Mouse (Mus musculus): Measurements from ENCODE around the gene Cntnap2. TPM values are rescaled to one million over a fixed set of nuclear protein-coding genes. Genes with fewer than 3 reads are reported as not detected.

The Cntnap2 gene
- polyA plus RNA-seq, 1 experiment, result 0.13 TPM

GRCm38 (mm10) chr6:45974471-45975154 is 915.5 kb downstream of the Cntnap2 start:
- no peak for TF ChIP-seq GATA1 (IDR thresholded peaks at IDR 0.05; ENCODE audit: low read length)

GRCm38 (mm10) chr6:45979171-45979570 is 920.0 kb downstream of the Cntnap2 start:
- no peak for TF ChIP-seq GATA1 (IDR thresholded peaks at IDR 0.05; ENCODE audit: low read length)

- no peak for TF ChIP-seq GATA1 (IDR thresholded peaks at IDR 0.05; ENCODE audit: low read length)
These were observed 928.9 kb downstream of the Cntnap2 start for GRCm38 (mm10) chr6:45988051-45988450.

GRCm38 (mm10) chr6:45991086-45991485 is 931.9 kb downstream of the Cntnap2 start:
- TF ChIP-seq GATA1 (IDR thresholded peaks at IDR 0.05; ENCODE audit: low read length), result no peak

GRCm38 (mm10) chr6:46022515-46023143 is 963.5 kb downstream of the Cntnap2 start:
- no peak for TF ChIP-seq GATA1 (IDR thresholded peaks at IDR 0.05; ENCODE audit: low read length)

GRCm38 (mm10) chr6:46031821-46032594 is 972.9 kb downstream of the Cntnap2 start:
- TF ChIP-seq GATA1 (IDR thresholded peaks at IDR 0.05; ENCODE audit: low read length), result no peak

- TF ChIP-seq GATA1 (IDR thresholded peaks at IDR 0.05; ENCODE audit: low read length), result no peak
These were observed 974.0 kb downstream of the Cntnap2 start for GRCm38 (mm10) chr6:46033108-46033507.

- TF ChIP-seq GATA1 (IDR thresholded peaks at IDR 0.05; ENCODE audit: low read length), result no peak
These were observed 981.5 kb downstream of the Cntnap2 start for GRCm38 (mm10) chr6:46040671-46041070.

- no peak for TF ChIP-seq GATA1 (IDR thresholded peaks at IDR 0.05; ENCODE audit: low read length)
These were observed 1021.1 kb downstream of the Cntnap2 start for GRCm38 (mm10) chr6:46080236-46080635.

GRCm38 (mm10) chr6:46081432-46081831 is 1022.3 kb downstream of the Cntnap2 start:
- TF ChIP-seq GATA1 (IDR thresholded peaks at IDR 0.05; ENCODE audit: low read length), result no peak

GRCm38 (mm10) chr6:46143189-46143841 is 1084.2 kb downstream of the Cntnap2 start:
- no peak for TF ChIP-seq GATA1 (IDR thresholded peaks at IDR 0.05; ENCODE audit: low read length)

GRCm38 (mm10) chr6:46166837-46167236 is 1107.7 kb downstream of the Cntnap2 start:
- TF ChIP-seq GATA1 (IDR thresholded peaks at IDR 0.05; ENCODE audit: low read length), result no peak

GRCm38 (mm10) chr6:46197298-46197697 is 1138.1 kb downstream of the Cntnap2 start:
- no peak for TF ChIP-seq GATA1 (IDR thresholded peaks at IDR 0.05; ENCODE audit: low read length)

- TF ChIP-seq GATA1 (IDR thresholded peaks at IDR 0.05; ENCODE audit: low read length), result no peak
These were observed 1142.7 kb downstream of the Cntnap2 start for GRCm38 (mm10) chr6:46201828-46202227.

- no peak for TF ChIP-seq GATA1 (IDR thresholded peaks at IDR 0.05; ENCODE audit: low read length)
These were observed 1146.4 kb downstream of the Cntnap2 start for GRCm38 (mm10) chr6:46205531-46205930.

- TF ChIP-seq GATA1 (IDR thresholded peaks at IDR 0.05; ENCODE audit: low read length), result no peak
These were observed 1173.7 kb downstream of the Cntnap2 start for GRCm38 (mm10) chr6:46232889-46233288.
